Mouse (Mus musculus) lung, embryonic 15.5 days (tissue): ENCODE measurements around the gene Fam124a. TPM values are rescaled to one million over a fixed set of nuclear protein-coding genes. Genes with fewer than 3 reads are reported as not detected.
"Not testable (repeated sequence)": the region's sequence is repeated elsewhere in the genome, so short reads cannot be mapped to it uniquely, and the experiment has no call there.

ENCODE experiments used
- ATAC-seq: fragments of 200-750 bp; cut with Nextera tagmentation; 2 replicates; pipeline ENCODE4 v1.8.0; 2017; ENCODE audit warnings: moderate number of reproducible peaks, borderline replicate concordance; ENCODE audit not compliant: low FRiP score, low TSS enrichment; ENCODE audit errors: extremely low read depth
- H3K27ac ChIP-seq: fragments of 300-500 bp; sonication (generic); 2 replicates; pipeline ENCODE4 v1.5.1; 2015; ENCODE audit warnings: moderate library complexity, mild to moderate bottlenecking, inconsistent platforms
- H3K27me3 ChIP-seq: fragments of 300-500 bp; sonication (generic); 2 replicates; pipeline ENCODE4 v1.6.1; 2015; ENCODE audit warnings: inconsistent platforms
- H3K36me3 ChIP-seq: fragments of 300-500 bp; sonication (generic); 2 replicates; pipeline ENCODE4 v1.6.1; 2015; ENCODE audit warnings: inconsistent platforms
- H3K4me1 ChIP-seq: fragments of 300-500 bp; sonication (generic); 2 replicates; pipeline ENCODE4 v1.6.1; 2015; ENCODE audit warnings: inconsistent platforms
- H3K4me2 ChIP-seq: fragments of 300-500 bp; sonication (generic); 2 replicates; pipeline ENCODE4 v1.6.1; 2015; ENCODE audit warnings: inconsistent platforms, mild to moderate bottlenecking, moderate library complexity
- H3K4me3 ChIP-seq: fragments of 300-500 bp; sonication (generic); 2 replicates; pipeline ENCODE4 v1.5.1; 2015; ENCODE audit warnings: mild to moderate bottlenecking, inconsistent platforms
- H3K9ac ChIP-seq: fragments of 300-500 bp; sonication (generic); 2 replicates; pipeline ENCODE4 v1.6.1; 2015; ENCODE audit warnings: inconsistent platforms
- H3K9me3 ChIP-seq: fragments of 300-500 bp; sonication (generic); 2 replicates; pipeline ENCODE4 v1.6.1; 2016; ENCODE audit warnings: inconsistent platforms
- WGBS: fragments of 180-500 bp; shearing (Covaris S2); methylation state at CpG from one replicate; pipeline ENCODE4 v1.1.7; 2015; 5-methylcytosine and 5-hydroxymethylcytosine counted together
- polyA plus RNA-seq: library from polyadenylated mRNA; unstranded; fragments of >200 nt; fragmentation: Nextera tagmentation; extraction: Ambion mirVana; gene quantifications from 2 replicates; pipeline ENCODE4 v1.2.1, GENCODE M21; 2015

The Fam124a gene
- polyA plus RNA-seq, 1 experiment from 2014 or later = 5.9 TPM

GRCm38 (mm10) chr14:62552771-62553170 is 2.8 kb upstream of the Fam124a start:
- H3K4me1 ChIP-seq = peaks cover 16% of the 10 kb centered on the region
- no peaks in the 10 kb centered on the region for H3K9me3 ChIP-seq
- no peak overlapping the region for H3K4me3 ChIP-seq
- H3K36me3 ChIP-seq = no peaks in the 10 kb centered on the region
- WGBS = 79% methylated on average over 4 of the region's 4 CpGs
- H3K4me2 ChIP-seq = no peak overlapping the region
- H3K9ac ChIP-seq = no peak overlapping the region
- no peak for ATAC-seq
- no peak overlapping the region for H3K27ac ChIP-seq
- peaks cover 18% of the 10 kb centered on the region for H3K27me3 ChIP-seq

- no peak overlapping the region for H3K27ac ChIP-seq
- no peaks in the 10 kb centered on the region for H3K9me3 ChIP-seq
- H3K9ac ChIP-seq = no peak overlapping the region
- H3K36me3 ChIP-seq = no peaks in the 10 kb centered on the region
- no peak for ATAC-seq
- H3K4me1 ChIP-seq = peaks cover 16% of the 10 kb centered on the region
- peaks cover 22% of the 10 kb centered on the region for H3K27me3 ChIP-seq
- H3K4me2 ChIP-seq = no peak overlapping the region
- no peak overlapping the region for H3K4me3 ChIP-seq
- WGBS = 77% methylated on average over 5 of the region's 5 CpGs
Observed at GRCm38 (mm10) chr14:62553786-62554185, 1.8 kb upstream of the Fam124a start.

- no peaks in the 10 kb centered on the region for H3K9me3 ChIP-seq
- H3K4me2 ChIP-seq = peak overlapping the region; percentile 93
- peak overlapping the region; percentile 69 for H3K4me3 ChIP-seq
- no peak overlapping the region for H3K27ac ChIP-seq
- peaks cover 16% of the 10 kb centered on the region for H3K4me1 ChIP-seq
- peaks cover 22% of the 10 kb centered on the region for H3K27me3 ChIP-seq
- H3K9ac ChIP-seq = peak overlapping the region; percentile 58
- no peak; the same call in 1 of the 2 replicates for ATAC-seq
- 9% methylated on average over 38 of the region's 38 CpGs for WGBS
- H3K36me3 ChIP-seq = no peaks in the 10 kb centered on the region
Observed at GRCm38 (mm10) chr14:62555840-62556810, 588 bp downstream of the Fam124a start.

- no peaks in the 10 kb centered on the region for H3K36me3 ChIP-seq
- ATAC-seq = no peak
- 73% methylated on average over 3 of the region's 3 CpGs for WGBS
- H3K9ac ChIP-seq = no peak overlapping the region
- peak overlapping the region; percentile 93; the same call in 1 of the 2 replicates for H3K4me2 ChIP-seq
- H3K4me1 ChIP-seq = peaks cover 21% of the 10 kb centered on the region
- H3K27me3 ChIP-seq = peaks cover 22% of the 10 kb centered on the region
- no peak overlapping the region for H3K27ac ChIP-seq
- no peak overlapping the region for H3K4me3 ChIP-seq
- no peaks in the 10 kb centered on the region for H3K9me3 ChIP-seq
Observed at GRCm38 (mm10) chr14:62557111-62557510, 1.6 kb downstream of the Fam124a start.

GRCm38 (mm10) chr14:62561875-62562748 is 6.6 kb downstream of the Fam124a start:
- ATAC-seq = no peak
- H3K9me3 ChIP-seq = no peaks in the 10 kb centered on the region
- 40% methylated on average over 17 of the region's 17 CpGs for WGBS
- no peaks in the 10 kb centered on the region for H3K36me3 ChIP-seq
- no peak overlapping the region for H3K4me3 ChIP-seq
- peaks cover 6% of the 10 kb centered on the region; the same call in 1 of the 2 replicates for H3K4me1 ChIP-seq
- no peak overlapping the region for H3K9ac ChIP-seq
- no peak overlapping the region for H3K4me2 ChIP-seq
- no peak overlapping the region for H3K27ac ChIP-seq
- H3K27me3 ChIP-seq = 0 out of 2 replicates have a peak, but pooled peaks cover 4% of the 10 kb centered on the region

DNA sequence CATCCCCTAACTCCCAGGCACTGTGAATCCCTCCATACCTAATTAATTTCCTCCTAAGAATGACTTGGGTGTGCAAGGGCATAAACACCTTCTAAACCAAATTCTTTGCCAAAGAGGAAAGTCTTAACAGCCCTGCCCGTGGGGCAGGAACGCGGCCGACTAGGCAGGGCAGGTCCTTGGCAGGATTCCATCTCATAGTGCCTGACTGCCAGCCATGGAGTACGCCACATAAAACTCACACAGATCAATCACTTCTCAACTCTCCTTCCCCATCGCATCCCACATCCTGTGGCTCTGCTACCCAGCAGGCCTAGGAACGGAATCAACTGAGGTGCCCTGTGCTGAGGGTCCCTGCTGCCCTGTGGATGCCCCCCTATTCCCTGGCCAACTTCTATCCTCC is 8.1 kb downstream of the Fam124a start:
- H3K9me3 ChIP-seq = no peaks in the 10 kb centered on the region
- WGBS = 50% methylated on average over 7 of the region's 7 CpGs

DNA sequence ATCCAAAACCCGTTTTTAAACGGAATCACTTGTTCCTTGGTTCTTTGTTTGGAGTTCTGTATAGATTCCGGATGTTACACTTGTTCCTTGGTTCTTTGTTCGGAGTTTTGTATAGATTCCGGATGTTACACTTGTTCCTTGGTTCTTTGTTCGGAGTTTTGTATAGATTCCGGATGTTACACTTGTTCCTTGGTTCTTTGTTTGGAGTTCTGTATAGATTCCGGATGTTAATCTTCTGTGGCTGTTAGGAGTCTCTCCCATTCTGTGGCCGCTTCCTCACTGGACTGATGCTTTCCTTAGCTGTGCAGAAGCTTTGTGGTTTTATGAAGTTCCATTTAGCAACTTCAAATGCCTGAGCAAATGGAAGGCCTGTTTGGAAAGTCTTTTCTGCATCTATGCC is 11.3 kb downstream of the Fam124a start, which contains the start of gene Gm4131:
Gene Gm4131 (minus strand): TSS at position 101 of the 400 bp plus-strand sequence.
- ATAC-seq, H3K36me3 ChIP-seq, H3K27me3 ChIP-seq, H3K4me2 ChIP-seq, H3K4me3 ChIP-seq, H3K9ac ChIP-seq, H3K9me3 ChIP-seq, H3K27ac ChIP-seq: not testable (repeated sequence)
- H3K4me1 ChIP-seq = peaks cover 20% of the 10 kb centered on the region; the same call in 1 of the 2 replicates
- 83% methylated on average over 9 of the region's 9 CpGs for WGBS

More for the DNA sequence above, 8.1 kb downstream of the Fam124a start:
- Histone ChIP-seq H3K4me1 (peaks cover 6% of the 10 kb centered on the region; the same call in 1 of the 2 replicates), H3K4me3 (no peak overlapping the region), H3K36me3 (no peaks in the 10 kb centered on the region), H3K4me2 (no peak overlapping the region), H3K27me3 (no peaks in the 10 kb centered on the region), H3K27ac (no peak overlapping the region), H3K9ac (no peak overlapping the region)
- no peak for ATAC-seq

DNA sequence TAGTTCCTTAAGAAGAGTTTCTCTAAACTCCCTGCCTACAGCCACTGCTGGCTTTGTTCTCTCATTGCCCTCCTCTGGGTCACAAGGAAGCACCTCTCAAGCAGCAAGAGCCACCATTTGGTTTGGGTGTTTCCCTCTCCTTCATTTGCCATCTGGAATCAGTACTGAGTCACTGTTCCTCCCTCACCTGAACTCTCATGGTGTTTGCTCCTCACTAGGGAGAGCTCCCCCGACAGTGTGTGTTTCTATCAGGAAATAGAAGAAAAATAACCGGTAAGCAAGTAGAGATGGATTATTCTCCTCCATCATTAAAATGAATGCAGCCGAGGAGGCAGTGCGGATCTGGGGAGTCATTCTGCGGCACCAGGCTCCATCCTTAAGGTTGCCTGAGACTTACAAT is 13.9 kb downstream of the Fam124a start:
- H3K4me2 ChIP-seq = no peak overlapping the region
- no peak for ATAC-seq
- H3K27ac ChIP-seq = peak overlapping the region; percentile 79
- no peaks in the 10 kb centered on the region for H3K36me3 ChIP-seq
- H3K9me3 ChIP-seq = no peaks in the 10 kb centered on the region
- H3K4me3 ChIP-seq = no peak overlapping the region
- 70% methylated on average over 5 of the region's 5 CpGs for WGBS
- H3K4me1 ChIP-seq = peaks cover 25% of the 10 kb centered on the region; the same call in 1 of the 2 replicates
- no peak overlapping the region for H3K9ac ChIP-seq
- no peaks in the 10 kb centered on the region for H3K27me3 ChIP-seq

GRCm38 (mm10) chr14:62570299-62570698 is 14.8 kb downstream of the Fam124a start:
- Histone ChIP-seq H3K9me3 (no peaks in the 10 kb centered on the region), H3K36me3 (no peaks in the 10 kb centered on the region), H3K9ac (no peak overlapping the region), H3K4me1 (peaks cover 25% of the 10 kb centered on the region; the same call in 1 of the 2 replicates), H3K27me3 (no peaks in the 10 kb centered on the region), H3K4me3 (no peak overlapping the region), H3K4me2 (no peak overlapping the region), H3K27ac (peak overlapping the region; percentile 79)
- WGBS = 24% methylated on average over 4 of the region's 4 CpGs
- ATAC-seq = peak; percentile 89

GRCm38 (mm10) chr14:62573454-62573853 is 17.9 kb downstream of the Fam124a start:
- no peaks in the 10 kb centered on the region for H3K36me3 ChIP-seq
- H3K9me3 ChIP-seq = no peaks in the 10 kb centered on the region
- H3K27me3 ChIP-seq = no peaks in the 10 kb centered on the region
- 9% methylated on average over 2 of the region's 3 CpGs for WGBS
- no peak for ATAC-seq
- H3K4me2 ChIP-seq = peak overlapping the region; percentile 16; the same call in 1 of the 2 replicates
- H3K4me3 ChIP-seq = no peak overlapping the region
- no peak overlapping the region; the same call in 1 of the 2 replicates for H3K9ac ChIP-seq
- H3K27ac ChIP-seq = no peak overlapping the region
- peaks cover 25% of the 10 kb centered on the region; the same call in 1 of the 2 replicates for H3K4me1 ChIP-seq

DNA sequence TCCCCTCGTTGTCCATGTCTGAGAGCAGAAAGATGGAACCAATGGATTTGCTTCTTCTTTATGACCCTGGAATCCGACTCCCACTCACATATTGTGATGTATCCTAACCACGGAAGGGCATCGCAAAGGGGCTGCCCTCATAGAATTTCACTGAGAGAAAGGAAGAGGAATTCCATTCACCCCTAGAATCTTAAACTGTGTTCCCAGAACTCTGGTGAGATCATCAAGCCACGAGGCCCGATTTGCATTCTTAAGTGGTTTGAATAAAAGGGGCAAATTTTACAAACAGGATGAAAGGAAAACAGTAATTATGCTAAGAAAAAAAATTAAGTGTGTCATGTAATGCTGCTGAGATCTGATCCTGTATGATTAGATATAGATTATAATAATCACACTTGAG is 19.4 kb downstream of the Fam124a start:
- Histone ChIP-seq H3K9me3 (no peaks in the 10 kb centered on the region), H3K9ac (no peak overlapping the region), H3K4me3 (no peak overlapping the region), H3K4me1 (peaks cover 16% of the 10 kb centered on the region; the same call in 1 of the 2 replicates), H3K4me2 (no peak overlapping the region), H3K36me3 (no peaks in the 10 kb centered on the region), H3K27ac (no peak overlapping the region), H3K27me3 (no peaks in the 10 kb centered on the region)
- WGBS = 61% methylated on average over 6 of the region's 6 CpGs
- ATAC-seq = no peak
